Mouse (Mus musculus): Measurements from ENCODE around the gene Csrp2.

- TF ChIP-seq POLR2A (IDR thresholded peaks at IDR 0.05; ENCODE audit: low read depth, low read length) (no peak), CTCF (IDR thresholded peaks at IDR 0.05; ENCODE audit: extremely low read depth, insufficient read depth, insufficient read length, insufficient replicate concordance) (no peak)
These were observed 2.8 kb upstream of the Csrp2 start for GRCm38 (mm10) chr10:110916666-110917344.

Data from spleen, adult 2 months (tissue).